9 mouse cellular contexts compared by ENCODE assay signal in the genomic region with DNA sequence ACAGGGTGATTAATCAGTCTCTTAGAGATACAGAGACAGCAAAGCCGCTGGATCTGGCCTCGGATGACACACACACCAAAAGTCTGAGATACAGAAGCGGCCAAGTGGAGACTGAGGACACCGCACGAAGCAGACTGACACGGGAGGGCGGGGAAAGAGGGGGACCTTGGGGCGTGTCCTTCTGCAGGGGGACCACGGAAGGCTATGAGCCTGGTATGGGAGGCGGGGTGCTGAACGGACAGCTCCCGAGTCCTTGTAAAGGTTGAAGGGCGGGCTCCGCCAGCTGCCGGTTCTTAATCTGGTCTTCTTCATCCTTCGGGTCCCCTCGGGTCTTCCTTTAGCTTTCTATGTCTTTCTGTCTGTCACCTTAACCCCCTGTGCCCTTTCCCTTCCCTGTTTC. TPM values are rescaled to one million over a fixed set of nuclear protein-coding genes. Genes with fewer than 3 reads are reported as not detected.
DNase-seq lines count a peak whose midpoint lies in the region; ATAC-seq lines count a peak whose summit lies in the region.
"Had no signal": no experiment of that assay in that cellular context is flagged by ENCODE, and none has a peak within 500 bp of the region (broad histone marks: within the 10 kb centered on the region; RNA-seq: fewer than 3 reads in every experiment).

No protein-coding gene starts in this region.

- no peak overlapping the region for H3K27ac ChIP-seq in embryonic facial prominence, embryonic 13.5 days
- peak overlapping the region; percentile 99 for H3K27ac ChIP-seq in hindbrain, embryonic 13.5 days
- H3K27ac ChIP-seq in limb, embryonic 13.5 days: no peak overlapping the region

- 2% methylated on average over 17 of the region's 17 CpGs for WGBS in embryonic facial prominence, embryonic 13.5 days
- WGBS in hindbrain, embryonic 13.5 days: under 1% methylated on average over 17 of the region's 17 CpGs
- 1% methylated on average over 17 of the region's 17 CpGs for WGBS in limb, embryonic 13.5 days

- H3K9me3 ChIP-seq in embryonic facial prominence, embryonic 13.5 days: no peaks in the 10 kb centered on the region
- no peaks in the 10 kb centered on the region for H3K9me3 ChIP-seq in hindbrain, embryonic 13.5 days
- no peaks in the 10 kb centered on the region for H3K9me3 ChIP-seq in limb, embryonic 13.5 days
- H3K9me3 ChIP-seq: megakaryocyte, embryonic 14.5 days had no signal

- H3K36me3 ChIP-seq in embryonic facial prominence, embryonic 13.5 days: peaks cover 17% of the 10 kb centered on the region
- H3K36me3 ChIP-seq in hindbrain, embryonic 13.5 days: peaks cover 26% of the 10 kb centered on the region
- peaks cover 21% of the 10 kb centered on the region for H3K36me3 ChIP-seq in limb, embryonic 13.5 days

- H3K4me3 ChIP-seq in embryonic facial prominence, embryonic 13.5 days: no peak overlapping the region
- H3K4me3 ChIP-seq in hindbrain, embryonic 13.5 days: peak overlapping the region; percentile 32
- H3K4me3 ChIP-seq in limb, embryonic 13.5 days: no peak overlapping the region; the same call in 1 of the 2 replicates
- H3K4me3 ChIP-seq: megakaryocyte, embryonic 14.5 days had no signal

- peaks cover 99% of the 10 kb centered on the region for H3K27me3 ChIP-seq in embryonic facial prominence, embryonic 13.5 days
- peaks cover 48% of the 10 kb centered on the region for H3K27me3 ChIP-seq in hindbrain, embryonic 13.5 days
- H3K27me3 ChIP-seq in limb, embryonic 13.5 days: peaks cover 100% of the 10 kb centered on the region

- H3K9ac ChIP-seq in embryonic facial prominence, embryonic 13.5 days: no peak overlapping the region
- peak overlapping the region; percentile 77 for H3K9ac ChIP-seq in hindbrain, embryonic 13.5 days
- no peak overlapping the region for H3K9ac ChIP-seq in limb, embryonic 13.5 days

- ATAC-seq in embryonic facial prominence, embryonic 13.5 days (ENCODE audit: insufficient number of reproducible peaks, insufficient read depth, low FRiP score, low TSS enrichment, low read depth): no peak
- ATAC-seq in hindbrain, embryonic 13.5 days (ENCODE audit: low FRiP score): no peak
- peak; percentile 55; the same call in 1 of the 2 replicates for ATAC-seq in limb, embryonic 13.5 days (ENCODE audit: low FRiP score, low read depth)
- no peak for ATAC-seq in erythroblast, adult 5-6 weeks (replicated peaks; ENCODE audit: low FRiP score, poor library complexity, severe bottlenecking)

- H3K4me2 ChIP-seq in embryonic facial prominence, embryonic 13.5 days: peak overlapping the region; percentile 32; the same call in 1 of the 2 replicates
- peak overlapping the region; percentile 62 for H3K4me2 ChIP-seq in hindbrain, embryonic 13.5 days
- peak overlapping the region; percentile 14; the same call in 1 of the 2 replicates for H3K4me2 ChIP-seq in limb, embryonic 13.5 days (replicated peaks)

- peak; percentile 70 to 77 for DNase-seq in right cerebral cortex, postnatal 10 days (ENCODE audit: low spot score in 2 of 2)
- DNase-seq in right cerebral cortex, postnatal 25 days: no peak
- peak; percentile 85 for DNase-seq in adrenal gland, postnatal 25 days
- peak; percentile 74 for DNase-seq in neural tube, embryonic 10.5 days (ENCODE audit: extremely low spot score, low spot score)

- peaks cover 37% of the 10 kb centered on the region for H3K4me1 ChIP-seq in embryonic facial prominence, embryonic 13.5 days
- H3K4me1 ChIP-seq in hindbrain, embryonic 13.5 days (replicated peaks): peaks cover 71% of the 10 kb centered on the region
- peaks cover 30% of the 10 kb centered on the region for H3K4me1 ChIP-seq in limb, embryonic 13.5 days

RNA-seq across cellular contexts. Expression of a gene that starts 2.9 kb away (rescaled TPM):
- total RNA-seq in adrenal gland, postnatal 25 days (2021): 84.1 and 110 TPM in 2 replicates
- polyA plus RNA-seq in embryonic facial prominence, embryonic 13.5 days (2015; fragmentation: Nextera tagmentation; extraction: Ambion mirVana): 2.0 and 2.3 TPM in 2 replicates
- polyA plus RNA-seq in hindbrain, embryonic 13.5 days (2015; fragmentation: Nextera tagmentation; extraction: Ambion mirVana): 253 and 258 TPM in 2 replicates
- 0.59 and 1.3 TPM in 2 replicates for polyA plus RNA-seq in limb, embryonic 13.5 days (2015; fragmentation: Nextera tagmentation; extraction: Ambion mirVana)
- total RNA-seq in erythroblast, adult 5-6 weeks (2015; ENCODE audit: low replicate concordance): 11.5 and 14.6 TPM in 2 replicates
- total RNA-seq in erythroblast, adult 5-6 weeks (2017; ENCODE audit: low replicate concordance): 3.8 and 4.9 TPM in 2 replicates

RNA-seq across cellular contexts. Expression of a gene that starts 36.1 kb away (rescaled TPM):
- total RNA-seq in adrenal gland, postnatal 25 days (2021): 244 and 300 TPM in 2 replicates
- polyA plus RNA-seq in embryonic facial prominence, embryonic 13.5 days (2015; fragmentation: Nextera tagmentation; extraction: Ambion mirVana): 141 and 163 TPM in 2 replicates
- polyA plus RNA-seq in hindbrain, embryonic 13.5 days (2015; fragmentation: Nextera tagmentation; extraction: Ambion mirVana): 220 and 226 TPM in 2 replicates
- polyA plus RNA-seq in limb, embryonic 13.5 days (2015; fragmentation: Nextera tagmentation; extraction: Ambion mirVana): 138 and 146 TPM in 2 replicates
- total RNA-seq in erythroblast, adult 5-6 weeks (2015; ENCODE audit: low replicate concordance): 11.7 and 35.0 TPM in 2 replicates
- 11.0 and 11.3 TPM in 2 replicates for total RNA-seq in erythroblast, adult 5-6 weeks (2017; ENCODE audit: low replicate concordance)

Comparison
In these comparisons a context has a peak if more than half of its experiments do, and no peak if none do; other contexts are left out.
1. RNA of a gene that starts 2.9 kb away (polyA plus RNA-seq): 253 to 258 TPM in hindbrain, embryonic 13.5 days; 2.0 to 2.3 TPM in embryonic facial prominence, embryonic 13.5 days and 0.59 to 1.3 TPM in limb, embryonic 13.5 days; every median in the first group is over 10 times any median in the second.
2. Peak in every context shown above with its lines, with median percentiles within 50 percentile points of each other: H3K4me2 ChIP-seq.